Mouse (Mus musculus) kidney, adult 2 months (tissue): Measurements from ENCODE around the gene Enthd1.

Experiments
- CTCF ChIP-seq: fragments of 200-500 bp; conservative IDR thresholded peaks from 2 replicates; pipeline ENCODE4 v1.5.1; 2011; ENCODE audit warnings: low read depth, mild to moderate bottlenecking, control low read depth, low read length, moderate library complexity, mixed read lengths; ENCODE audit not compliant: insufficient read depth, insufficient read length
- POLR2A ChIP-seq: fragments of 200-500 bp; IDR thresholded peaks from one replicate; pipeline ENCODE4 v1.6.1; 2011; ENCODE audit warnings: low read depth, low read length, control low read depth

GRCm38 (mm10) chr15:80490151-80490550, 74.8 kb downstream of the Enthd1 start:
- no peak for TF ChIP-seq CTCF
- TF ChIP-seq POLR2A: no peak
